Mouse (Mus musculus): ENCODE results near the gene Zfr2. TPM values are rescaled to one million over a fixed set of nuclear protein-coding genes. Genes with fewer than 3 reads are reported as not detected.

The Zfr2 gene
- polyA plus RNA-seq, 1 experiment = 77.6 TPM

GRCm38 (mm10) chr10:81242021-81242420, 9.1 kb downstream of the Zfr2 start:
- TF ChIP-seq CTCF (IDR thresholded peaks at IDR 0.05; ENCODE audit: borderline replicate concordance, insufficient read depth, low read depth, low read length) (no peak), POLR2A (IDR thresholded peaks at IDR 0.05; ENCODE audit: borderline replicate concordance, insufficient read depth, low read length) (no peak)
- WGBS = 85% methylated on average over 16 of the region's 16 CpGs
- H3K27me3 ChIP-seq (ENCODE audit: control insufficient read depth, insufficient read depth, low read length) = no peaks in the 10 kb centered on the region
- H3K4me3 ChIP-seq (replicated peaks; ENCODE audit: insufficient read depth, low read depth, low read length) = no peak overlapping the region
- no peak overlapping the region for H3K27ac ChIP-seq (ENCODE audit: insufficient read depth, low read length)
- no peak for DNase-seq
- H3K4me1 ChIP-seq (ENCODE audit: control insufficient read depth, insufficient read depth, low read length) = peaks cover 3% of the 10 kb centered on the region

DNA sequence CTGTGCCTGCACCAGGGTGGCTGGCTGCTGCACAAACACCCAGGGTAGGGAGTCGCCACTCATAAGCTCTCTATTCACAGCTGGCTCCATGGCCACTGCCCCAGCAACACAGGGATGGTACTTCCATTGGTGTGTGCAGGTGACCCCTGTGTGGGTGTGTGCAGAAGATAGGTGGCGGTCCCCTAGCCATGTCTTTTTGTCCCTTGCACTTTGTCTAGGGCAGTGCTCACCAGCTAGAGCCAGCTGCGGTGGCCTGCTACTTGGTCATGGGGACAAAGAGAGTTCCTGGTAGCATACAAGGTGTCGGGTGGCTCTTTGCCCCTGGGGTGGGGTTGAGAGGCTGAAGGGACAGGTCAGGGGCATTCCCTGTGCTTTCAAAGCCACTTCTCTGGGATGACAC, 11.2 kb downstream of the Zfr2 start:
- no peak for DNase-seq
- no peak overlapping the region for H3K4me3 ChIP-seq (replicated peaks; ENCODE audit: insufficient read depth, low read depth, low read length)
- H3K4me1 ChIP-seq (ENCODE audit: control insufficient read depth, insufficient read depth, low read length) = peaks cover 3% of the 10 kb centered on the region
- no peaks in the 10 kb centered on the region for H3K27me3 ChIP-seq (ENCODE audit: control insufficient read depth, insufficient read depth, low read length)
- no peak for TF ChIP-seq CTCF (IDR thresholded peaks at IDR 0.05; ENCODE audit: borderline replicate concordance, insufficient read depth, low read depth, low read length)
- 75% methylated on average over 4 of the region's 4 CpGs for WGBS
- H3K27ac ChIP-seq (ENCODE audit: insufficient read depth, low read length) = no peak overlapping the region

GRCm38 (mm10) chr10:81244595-81244994, 11.6 kb downstream of the Zfr2 start:
- H3K27ac ChIP-seq (ENCODE audit: insufficient read depth, low read length) = no peak overlapping the region
- WGBS = 7% methylated on average over 17 of the region's 17 CpGs
- DNase-seq = peak; percentile 76 to 90
- TF ChIP-seq CTCF (IDR thresholded peaks at IDR 0.05; ENCODE audit: borderline replicate concordance, insufficient read depth, low read depth, low read length) = peak; percentile 94
- no peak for TF ChIP-seq POLR2A (IDR thresholded peaks at IDR 0.05; ENCODE audit: borderline replicate concordance, insufficient read depth, low read length)
- no peak overlapping the region for H3K4me3 ChIP-seq (replicated peaks; ENCODE audit: insufficient read depth, low read depth, low read length)
- peaks cover 3% of the 10 kb centered on the region for H3K4me1 ChIP-seq (ENCODE audit: control insufficient read depth, insufficient read depth, low read length)
- no peaks in the 10 kb centered on the region for H3K27me3 ChIP-seq (ENCODE audit: control insufficient read depth, insufficient read depth, low read length)

DNA sequence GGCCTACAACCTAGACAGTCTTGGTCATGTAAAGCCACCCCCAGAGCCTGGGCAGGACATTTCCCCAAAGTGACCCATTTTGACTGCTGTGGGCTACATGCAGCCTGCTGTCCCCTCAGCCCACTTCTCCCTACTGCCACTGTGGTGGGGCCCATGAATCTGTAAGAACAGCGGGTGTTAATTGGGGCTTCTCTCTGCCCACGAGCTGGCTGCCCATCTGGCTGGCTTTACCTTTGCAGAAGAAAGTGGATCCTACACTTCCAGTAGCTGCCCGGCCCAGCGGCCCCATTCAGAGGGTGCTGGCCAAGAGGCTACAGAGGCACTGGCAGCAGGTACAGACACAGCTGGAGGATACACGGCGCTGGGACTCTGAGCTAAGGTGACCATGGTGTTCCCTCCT, 12.2 kb downstream of the Zfr2 start:
- H3K27ac ChIP-seq (ENCODE audit: insufficient read depth, low read length) = no peak overlapping the region
- WGBS = 71% methylated on average over 6 of the region's 6 CpGs
- H3K4me1 ChIP-seq (ENCODE audit: control insufficient read depth, insufficient read depth, low read length) = peaks cover 3% of the 10 kb centered on the region
- no peak for DNase-seq
- TF ChIP-seq POLR2A (IDR thresholded peaks at IDR 0.05; ENCODE audit: borderline replicate concordance, insufficient read depth, low read length) (no peak), CTCF (IDR thresholded peaks at IDR 0.05; ENCODE audit: borderline replicate concordance, insufficient read depth, low read depth, low read length) (no peak)
- no peaks in the 10 kb centered on the region for H3K27me3 ChIP-seq (ENCODE audit: control insufficient read depth, insufficient read depth, low read length)
- no peak overlapping the region for H3K4me3 ChIP-seq (replicated peaks; ENCODE audit: insufficient read depth, low read depth, low read length)

DNA sequence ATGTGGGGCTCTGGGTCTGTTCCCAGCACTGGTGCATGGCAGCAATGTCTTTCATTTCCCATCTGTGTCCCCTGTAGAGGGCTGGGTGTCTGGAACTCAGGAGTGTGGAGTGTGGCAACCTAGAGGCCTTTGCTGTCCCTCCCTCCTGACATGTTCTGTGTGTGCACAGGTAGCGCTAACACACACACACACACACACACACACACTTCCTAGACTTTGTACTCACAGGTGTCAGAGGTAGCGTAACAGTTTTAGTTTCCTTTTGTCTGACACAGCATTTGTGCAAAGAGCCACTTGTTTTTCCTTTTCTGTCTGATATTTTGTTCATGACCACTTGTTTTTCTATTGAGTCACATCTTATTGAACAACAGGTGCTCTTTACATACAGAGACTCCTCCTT, 14.8 kb downstream of the Zfr2 start:
- DNase-seq = no peak
- 96% methylated on average over 2 of the region's 2 CpGs for WGBS
- no peak overlapping the region for H3K4me3 ChIP-seq (replicated peaks; ENCODE audit: insufficient read depth, low read depth, low read length)
- peaks cover 3% of the 10 kb centered on the region for H3K4me1 ChIP-seq (ENCODE audit: control insufficient read depth, insufficient read depth, low read length)
- TF ChIP-seq POLR2A (IDR thresholded peaks at IDR 0.05; ENCODE audit: borderline replicate concordance, insufficient read depth, low read length) = no peak
- TF ChIP-seq CTCF (IDR thresholded peaks at IDR 0.05; ENCODE audit: borderline replicate concordance, insufficient read depth, low read depth, low read length) = no peak
- no peak overlapping the region for H3K27ac ChIP-seq (ENCODE audit: insufficient read depth, low read length)
- H3K27me3 ChIP-seq (ENCODE audit: control insufficient read depth, insufficient read depth, low read length) = no peaks in the 10 kb centered on the region

DNA sequence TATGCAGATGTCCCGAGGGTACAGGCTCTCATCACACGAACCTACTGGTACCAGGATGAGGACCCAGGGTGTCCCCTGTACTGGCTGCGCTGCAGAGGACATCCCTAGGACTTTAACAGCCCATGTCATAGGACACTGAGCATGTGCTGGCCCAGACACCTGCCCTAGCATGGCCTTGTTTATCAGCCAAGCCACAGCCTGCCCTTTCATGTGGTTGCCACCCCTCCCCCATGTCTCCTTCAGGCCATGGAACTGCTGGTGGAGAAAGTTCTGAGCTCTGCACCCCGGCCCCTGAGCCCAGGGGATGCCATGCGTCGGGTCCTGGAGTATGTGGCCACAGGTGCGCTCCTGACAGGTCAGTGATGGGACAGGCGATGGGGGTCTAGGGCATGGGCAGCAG, 16.5 kb downstream of the Zfr2 start:
- no peak for DNase-seq
- WGBS = 82% methylated on average over 8 of the region's 8 CpGs

GRCm38 (mm10) chr10:81252424-81253419, 19.8 kb downstream of the Zfr2 start, which contains the start of gene Matk:
Matk (plus strand) TSS chr10:81252935.
- 7% methylated on average over 43 of the region's 44 CpGs for WGBS
- H3K27me3 ChIP-seq (ENCODE audit: control insufficient read depth, insufficient read depth, low read length) = no peaks in the 10 kb centered on the region
- TF ChIP-seq POLR2A (IDR thresholded peaks at IDR 0.05; ENCODE audit: borderline replicate concordance, insufficient read depth, low read length) (0 out of 2 replicates have a peak, but pooled peaks have one; percentile 21), CTCF (IDR thresholded peaks at IDR 0.05; ENCODE audit: borderline replicate concordance, insufficient read depth, low read depth, low read length) (no peak)
- peak; percentile 79 to 81 for DNase-seq
- no peak within 1 kb of the TSS for H3K27ac ChIP-seq (ENCODE audit: insufficient read depth, low read length)
- peak within 1 kb of the TSS; percentile 5 for H3K4me3 ChIP-seq (replicated peaks; ENCODE audit: insufficient read depth, low read depth, low read length)
- H3K4me1 ChIP-seq (ENCODE audit: control insufficient read depth, insufficient read depth, low read length) = peaks cover 3% of the 10 kb centered on the region; the same call in 1 of the 2 replicates

More for the DNA sequence above, 16.5 kb downstream of the Zfr2 start:
- Histone ChIP-seq H3K27ac (ENCODE audit: insufficient read depth, low read length) (no peak overlapping the region), H3K4me3 (replicated peaks; ENCODE audit: insufficient read depth, low read depth, low read length) (no peak overlapping the region), H3K4me1 (ENCODE audit: control insufficient read depth, insufficient read depth, low read length) (peaks cover 1% of the 10 kb centered on the region), H3K27me3 (ENCODE audit: control insufficient read depth, insufficient read depth, low read length) (no peaks in the 10 kb centered on the region)
- TF ChIP-seq CTCF (IDR thresholded peaks at IDR 0.05; ENCODE audit: borderline replicate concordance, insufficient read depth, low read depth, low read length) (no peak), POLR2A (IDR thresholded peaks at IDR 0.05; ENCODE audit: borderline replicate concordance, insufficient read depth, low read length) (no peak)

GRCm38 (mm10) chr10:81254886-81255285, 21.9 kb downstream of the Zfr2 start:
- Histone ChIP-seq H3K27ac (ENCODE audit: insufficient read depth, low read length) (no peak overlapping the region), H3K4me3 (replicated peaks; ENCODE audit: insufficient read depth, low read depth, low read length) (no peak overlapping the region), H3K4me1 (ENCODE audit: control insufficient read depth, insufficient read depth, low read length) (peaks cover 5% of the 10 kb centered on the region), H3K27me3 (ENCODE audit: control insufficient read depth, insufficient read depth, low read length) (no peaks in the 10 kb centered on the region)
- TF ChIP-seq POLR2A (IDR thresholded peaks at IDR 0.05; ENCODE audit: borderline replicate concordance, insufficient read depth, low read length) = no peak
- no peak for TF ChIP-seq CTCF (IDR thresholded peaks at IDR 0.05; ENCODE audit: borderline replicate concordance, insufficient read depth, low read depth, low read length)
- DNase-seq = no peak
- WGBS = 60% methylated on average over 1 of the region's 1 CpGs
